ENCODE assay signal across 12 mouse cellular contexts in genomic region chr12:86128122-86128521, GRCm38 (mm10). TPM values are rescaled to one million over a fixed set of nuclear protein-coding genes. Genes with fewer than 3 reads are reported as not detected.
DNase-seq lines count a peak whose midpoint lies in the region; ATAC-seq and TF ChIP-seq lines count a peak whose summit lies in the region.
"Had no signal": no experiment of that assay in that cellular context is flagged by ENCODE, and none has a peak within 500 bp of the region (broad histone marks: within the 10 kb centered on the region; RNA-seq: fewer than 3 reads in every experiment).

No protein-coding gene starts in this region.

- no peak overlapping the region for H3K4me3 ChIP-seq in heart, embryonic 10.5 days
- no peak overlapping the region for H3K4me3 ChIP-seq in lung, embryonic 14.5 days (ENCODE audit: low read depth, low read length)
- H3K4me3 ChIP-seq: intestine, embryonic 15.5 days; limb, embryonic 15.5 days; neural tube, embryonic 12.5 days had no signal

- no peaks in the 10 kb centered on the region for H3K9me3 ChIP-seq in heart, embryonic 10.5 days
- H3K9me3 ChIP-seq in lung, embryonic 14.5 days (ENCODE audit: low read depth, low read length) = no peaks in the 10 kb centered on the region
- H3K9me3 ChIP-seq: intestine, embryonic 15.5 days; limb, embryonic 15.5 days; neural tube, embryonic 12.5 days had no signal

- no peak overlapping the region for H3K27ac ChIP-seq in heart, embryonic 10.5 days
- H3K27ac ChIP-seq in lung, embryonic 14.5 days (ENCODE audit: low read depth) = no peak overlapping the region
- H3K27ac ChIP-seq: intestine, embryonic 15.5 days; limb, embryonic 15.5 days; neural tube, embryonic 12.5 days had no signal

- H3K4me1 ChIP-seq in heart, embryonic 10.5 days = peaks cover 17% of the 10 kb centered on the region
- no peaks in the 10 kb centered on the region for H3K4me1 ChIP-seq in lung, embryonic 14.5 days (ENCODE audit: insufficient read depth)
- H3K4me1 ChIP-seq: intestine, embryonic 15.5 days; neural tube, embryonic 12.5 days had no signal

- no peak overlapping the region for H3K4me2 ChIP-seq in lung, embryonic 14.5 days
- H3K4me2 ChIP-seq: intestine, embryonic 15.5 days; limb, embryonic 15.5 days; midbrain, embryonic 11.5 days; neural tube, embryonic 12.5 days had no signal

- 0 out of 2 replicates have a peak, but pooled peaks cover 2% of the 10 kb centered on the region for H3K36me3 ChIP-seq in heart, embryonic 10.5 days
- no peaks in the 10 kb centered on the region for H3K36me3 ChIP-seq in lung, embryonic 14.5 days (ENCODE audit: insufficient read depth)
- H3K36me3 ChIP-seq: intestine, embryonic 15.5 days; limb, embryonic 15.5 days; neural tube, embryonic 12.5 days had no signal

- no peaks in the 10 kb centered on the region for H3K27me3 ChIP-seq in heart, embryonic 10.5 days (ENCODE audit: insufficient read depth, poor library complexity, severe bottlenecking)
- H3K27me3 ChIP-seq in lung, embryonic 14.5 days (ENCODE audit: insufficient read depth, low read length) = no peaks in the 10 kb centered on the region
- H3K27me3 ChIP-seq: intestine, embryonic 15.5 days; limb, embryonic 15.5 days; neural tube, embryonic 12.5 days had no signal

- no peak for ATAC-seq in lung, embryonic 14.5 days (ENCODE audit: insufficient read depth)
- ATAC-seq in megakaryocyte, adult 5-6 weeks (ENCODE audit: poor library complexity, severe bottlenecking) = no peak
- ATAC-seq: intestine, embryonic 15.5 days had no signal

- peak; percentile 50 to 64 for DNase-seq in heart, adult 18-20 months
- DNase-seq in heart, embryonic 10.5 days (ENCODE audit: low spot score) = no peak
- DNase-seq in NIH3T3 (ENCODE audit: low read depth) = peak; percentile 16
- DNase-seq in kidney, adult 9 months = peak; percentile 83
- DNase-seq in lung, embryonic 14.5 days = no peak
- no peak for DNase-seq in frontal cortex, postnatal 25 days (ENCODE audit: low spot score in 2 of 2)
- DNase-seq: cerebellum, adult 8-10 months had no signal

- peak overlapping the region; percentile 20; the same call in 1 of the 2 replicates for H3K9ac ChIP-seq in lung, embryonic 14.5 days
- H3K9ac ChIP-seq: intestine, embryonic 15.5 days; limb, embryonic 15.5 days; neural tube, embryonic 12.5 days had no signal

- TF ChIP-seq CTCF in lung, embryonic 14.5 days (IDR thresholded peaks at IDR 0.05; ENCODE audit: low read depth) = no peak

- 75% methylated on average over 6 of the region's 6 CpGs for WGBS in heart, embryonic 10.5 days
- WGBS in lung, embryonic 14.5 days = 25% methylated on average over 6 of the region's 6 CpGs

RNA-seq across cellular contexts. Expression of gene Ift43, which starts 45.8 kb away (rescaled TPM):
- 10 to 100 TPM; 21.5 to 23.9 TPM for total RNA-seq in heart, adult 18-20 months (2021)
- 104 and 114 TPM in 2 replicates for polyA plus RNA-seq in heart, embryonic 10.5 days (2016; fragmentation: Nextera tagmentation; extraction: Ambion mirVana)
- 88.1 and 88.3 TPM in 2 replicates for polyA plus RNA-seq in lung, embryonic 14.5 days (2014; fragmentation: Nextera tagmentation; extraction: Ambion mirVana)
- 0.49 and 0.91 TPM in 2 replicates for total RNA-seq in megakaryocyte, adult 5-6 weeks (2015)
- 0.37 TPM in 1 of 2 replicates, not detected in the other for total RNA-seq in megakaryocyte, adult 5-6 weeks (2017)

RNA-seq across cellular contexts. Expression of gene Tgfb3, which starts 49.3 kb away (rescaled TPM):
- total RNA-seq in heart, adult 18-20 months (2021) = 10 to 100 TPM; 13.1 to 13.5 TPM
- 13.0 and 15.3 TPM in 2 replicates for polyA plus RNA-seq in heart, embryonic 10.5 days (2016; fragmentation: Nextera tagmentation; extraction: Ambion mirVana)
- 46.1 and 50.5 TPM in 2 replicates for polyA plus RNA-seq in lung, embryonic 14.5 days (2014; fragmentation: Nextera tagmentation; extraction: Ambion mirVana)
- 0.25 TPM in 1 of 2 replicates, not detected in the other for total RNA-seq in megakaryocyte, adult 5-6 weeks (2015)
- not detected in 2 replicates for total RNA-seq in megakaryocyte, adult 5-6 weeks (2017)

Comparison
In these comparisons a context has a peak if more than half of its experiments do, and no peak if none do; other contexts are left out.
1. DNase-seq: peak in heart, adult 18-20 months (2 of 2), NIH3T3 (single experiment) and kidney, adult 9 months (single experiment); none in heart, embryonic 10.5 days (single experiment), lung, embryonic 14.5 days (single experiment) and frontal cortex, postnatal 25 days (0 of 2).
2. RNA of gene Ift43, which starts 45.8 kb away (total RNA-seq): 21.5 to 23.9 TPM in heart, adult 18-20 months; 0.37 to 0.91 TPM in megakaryocyte, adult 5-6 weeks; every median in the first group is over 10 times any median in the second.
3. RNA of gene Tgfb3, which starts 49.3 kb away (total RNA-seq): 13.1 to 13.5 TPM in heart, adult 18-20 months; 0.25 TPM in megakaryocyte, adult 5-6 weeks; every median in the first group is over 10 times any median in the second.